Mouse (Mus musculus) heart, embryonic 12.5 days (tissue): ENCODE measurements around the gene Rabif. TPM values are rescaled to one million over a fixed set of nuclear protein-coding genes. Genes with fewer than 3 reads are reported as not detected.

ENCODE experiments used
- ATAC-seq: fragments of 200-750 bp; cut with Nextera tagmentation; 2 replicates; pipeline ENCODE4 v1.8.0; 2017; ENCODE audit warnings: moderate TSS enrichment, moderate library complexity; ENCODE audit not compliant: insufficient number of reproducible peaks, low FRiP score
- H3K27ac ChIP-seq: fragments of 300-500 bp; sonication (generic); 2 replicates; pipeline ENCODE4 v1.5.1; 2016; ENCODE audit warnings: mild to moderate bottlenecking, moderate library complexity; ENCODE audit not compliant: poor library complexity, severe bottlenecking
- H3K27me3 ChIP-seq: fragments of 300-500 bp; sonication (generic); replicated peaks from 2 replicates; pipeline ENCODE4 v1.6.1; 2016; ENCODE audit warnings: mild to moderate bottlenecking, moderate library complexity
- H3K36me3 ChIP-seq: fragments of 300-500 bp; sonication (generic); 2 replicates; pipeline ENCODE4 v1.6.1; 2016; ENCODE audit warnings: mild to moderate bottlenecking, moderate library complexity
- H3K4me1 ChIP-seq: fragments of 300-500 bp; sonication (generic); replicated peaks from 2 replicates; pipeline ENCODE4 v1.6.1; 2016; ENCODE audit warnings: mild to moderate bottlenecking
- H3K4me2 ChIP-seq: fragments of 300-500 bp; sonication (generic); 2 replicates; pipeline ENCODE4 v1.6.1; 2016; ENCODE audit warnings: mild to moderate bottlenecking, moderate library complexity
- H3K4me3 ChIP-seq: fragments of 300-500 bp; sonication (generic); 2 replicates; pipeline ENCODE4 v1.5.1; 2016; ENCODE audit warnings: mild to moderate bottlenecking
- H3K9ac ChIP-seq: fragments of 300-500 bp; sonication (generic); 2 replicates; pipeline ENCODE4 v1.6.1; 2016; ENCODE audit warnings: mild to moderate bottlenecking, moderate library complexity
- H3K9me3 ChIP-seq: fragments of 300-500 bp; sonication (generic); replicated peaks from 2 replicates; pipeline ENCODE4 v1.6.1; 2016; ENCODE audit warnings: mild to moderate bottlenecking, moderate library complexity
- WGBS: fragments of 180-500 bp; shearing (Covaris S2); methylation state at CpG from one replicate; pipeline ENCODE4 v1.1.7; 2016; 5-methylcytosine and 5-hydroxymethylcytosine counted together
- polyA plus RNA-seq: library from polyadenylated mRNA; unstranded; fragments of >200 nt; fragmentation: Nextera tagmentation; extraction: Ambion mirVana; gene quantifications from 2 replicates; pipeline ENCODE4 v1.2.1, GENCODE M21; 2016

Gene Rabif
- polyA plus RNA-seq, 1 experiment from 2014 or later, result 32.8 TPM

DNA sequence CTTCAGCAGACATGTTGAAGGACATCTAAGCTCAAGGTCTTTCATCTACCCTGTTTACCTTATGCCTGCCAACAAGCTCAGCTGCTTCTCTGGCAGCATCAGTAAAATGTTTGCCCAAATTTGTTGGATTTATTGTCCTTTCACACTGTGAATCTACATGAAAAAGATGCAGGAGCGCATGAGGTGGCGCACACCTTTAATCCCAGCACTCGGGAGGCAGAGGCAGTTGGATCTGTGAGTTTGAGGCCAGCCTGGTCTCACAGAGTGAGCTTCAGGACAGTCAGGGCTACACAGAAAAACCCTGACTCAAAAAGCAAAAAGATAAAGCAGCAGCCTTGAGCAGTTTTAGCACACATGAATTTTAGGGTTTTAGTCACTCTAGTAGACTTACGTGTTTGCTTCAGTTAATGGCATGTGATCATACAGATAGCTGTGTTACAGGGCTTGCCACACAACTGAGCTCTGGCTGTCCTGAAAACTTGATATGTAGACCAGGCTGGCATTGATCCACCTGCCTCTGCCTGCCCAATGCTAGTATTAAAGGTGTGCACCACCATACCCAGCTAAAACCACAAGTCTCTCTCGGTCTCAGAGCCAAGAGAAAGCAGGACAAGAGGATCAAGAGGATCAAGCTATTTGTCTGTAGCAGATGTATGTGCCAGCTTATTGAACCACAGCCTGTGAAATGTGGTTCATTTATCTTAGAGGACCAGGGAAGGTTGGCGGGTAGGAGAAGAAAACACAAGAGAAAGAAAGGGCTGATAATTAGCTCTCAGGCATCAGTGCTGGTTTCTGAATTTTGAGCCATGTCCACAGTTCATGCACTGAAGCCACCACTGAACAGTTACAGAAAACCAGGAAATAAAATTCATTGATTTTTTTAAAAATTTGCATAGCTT lies 3.3 kb upstream of the Rabif start:
- 93% methylated on average over 6 of the region's 6 CpGs for WGBS
- peaks cover 30% of the 10 kb centered on the region for H3K36me3 ChIP-seq

DNA sequence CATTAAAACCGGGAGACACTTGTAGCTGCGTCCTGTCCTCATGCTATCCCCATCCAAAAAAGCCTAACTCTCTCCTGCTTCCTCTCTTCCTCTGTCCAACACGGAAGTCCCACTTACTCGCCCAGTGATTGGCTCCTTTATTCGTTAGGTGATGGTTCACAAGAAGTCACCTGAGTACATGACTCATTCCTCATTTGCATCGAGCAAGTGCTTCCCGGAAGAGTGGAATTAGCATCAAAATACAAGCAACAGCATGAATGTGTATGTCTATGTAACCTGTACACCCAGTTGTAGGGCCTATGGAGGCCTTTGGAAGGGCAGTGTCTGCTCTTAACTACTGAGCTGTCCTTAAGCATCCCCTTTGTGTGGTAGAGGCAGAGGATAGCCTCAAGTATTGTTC lies 2.2 kb upstream of the Rabif start:
- Histone ChIP-seq H3K4me2 (no peak overlapping the region), H3K27ac (no peak overlapping the region), H3K4me1 (peaks cover 8% of the 10 kb centered on the region; the same call in 1 of the 2 replicates), H3K27me3 (no peaks in the 10 kb centered on the region), H3K9ac (no peak overlapping the region), H3K36me3 (peaks cover 30% of the 10 kb centered on the region), H3K9me3 (no peaks in the 10 kb centered on the region), H3K4me3 (no peak overlapping the region)
- ATAC-seq, result no peak
- 75% methylated on average over 7 of the region's 7 CpGs for WGBS

More for the DNA sequence above, 3.3 kb upstream of the Rabif start:
- Histone ChIP-seq H3K4me2 (no peak overlapping the region), H3K27me3 (no peaks in the 10 kb centered on the region), H3K9me3 (no peaks in the 10 kb centered on the region), H3K27ac (no peak overlapping the region), H3K4me3 (no peak overlapping the region), H3K9ac (no peak overlapping the region), H3K4me1 (peaks cover 8% of the 10 kb centered on the region; the same call in 1 of the 2 replicates)
- no peak for ATAC-seq

DNA sequence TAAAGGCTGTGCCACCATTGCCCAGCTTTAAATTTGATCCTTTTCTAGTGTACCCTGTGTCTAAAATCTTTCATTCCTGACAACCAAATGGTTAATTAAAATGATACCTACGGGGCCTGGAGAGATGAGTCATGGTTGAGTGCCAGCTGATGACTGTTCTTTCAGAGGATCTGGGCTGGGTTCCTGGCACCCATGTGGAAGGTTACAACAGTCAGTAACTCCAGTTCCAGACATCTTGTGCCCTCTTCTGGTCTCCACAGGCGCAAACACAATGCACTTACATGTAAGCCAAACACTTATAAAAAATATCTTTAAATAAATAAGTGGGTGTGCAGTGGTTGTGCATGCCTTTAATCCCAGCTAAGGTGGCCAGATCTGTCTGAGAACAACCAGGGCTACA lies 952 bp upstream of the Rabif start:
- Histone ChIP-seq H3K4me1 (peaks cover 8% of the 10 kb centered on the region; the same call in 1 of the 2 replicates), H3K4me3 (no peak overlapping the region), H3K9me3 (no peaks in the 10 kb centered on the region), H3K9ac (no peak overlapping the region), H3K4me2 (peak overlapping the region; percentile 75; the same call in 1 of the 2 replicates), H3K27ac (no peak overlapping the region), H3K36me3 (peaks cover 22% of the 10 kb centered on the region), H3K27me3 (no peaks in the 10 kb centered on the region)
- 83% methylated on average over 2 of the region's 2 CpGs for WGBS
- ATAC-seq, result no peak

DNA sequence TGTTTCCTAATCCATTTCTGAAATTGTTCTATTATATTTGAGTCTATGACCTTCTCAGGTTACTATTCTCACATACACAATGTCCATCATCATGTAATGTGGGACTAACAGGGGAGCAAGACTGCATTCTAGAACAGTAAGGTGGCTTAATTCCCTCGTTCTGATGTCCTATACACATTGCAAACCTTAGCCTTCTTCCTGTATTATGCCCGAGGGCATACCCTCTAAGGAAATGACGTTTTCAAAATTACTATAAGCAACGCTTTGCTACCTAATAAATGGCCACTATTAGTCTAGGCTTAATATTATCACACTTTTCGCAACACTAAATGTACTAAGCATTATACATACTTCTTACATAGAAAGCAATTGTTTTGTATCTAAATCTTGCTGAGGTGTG lies 492 bp upstream of the Rabif start:
- Histone ChIP-seq H3K4me3 (peak overlapping the region; percentile 66), H3K4me1 (peaks cover 8% of the 10 kb centered on the region; the same call in 1 of the 2 replicates), H3K4me2 (peak overlapping the region; percentile 75), H3K9me3 (no peaks in the 10 kb centered on the region), H3K27ac (peak overlapping the region; percentile 93; the same call in 1 of the 2 replicates), H3K27me3 (no peaks in the 10 kb centered on the region), H3K9ac (peak overlapping the region; percentile 66; the same call in 1 of the 2 replicates), H3K36me3 (peaks cover 22% of the 10 kb centered on the region)
- no peak for ATAC-seq
- WGBS, result 18% methylated on average over 5 of the region's 5 CpGs

DNA sequence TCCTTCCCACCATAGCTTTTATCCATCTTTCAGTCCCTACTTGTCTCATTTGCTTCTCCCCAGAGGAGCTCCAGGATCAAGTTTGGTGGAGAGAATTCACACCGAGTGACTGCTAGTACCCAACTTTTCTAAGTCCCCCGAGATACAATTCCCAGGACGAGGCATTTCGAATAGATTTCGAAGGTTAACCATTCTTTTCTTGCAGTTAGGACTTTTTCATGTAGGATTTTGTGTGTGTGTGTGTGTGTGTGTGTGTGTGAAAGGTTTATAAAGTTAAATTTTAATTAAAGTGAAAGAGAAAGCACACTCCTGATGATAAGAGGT lies 730 bp downstream of the Rabif start:
- Histone ChIP-seq H3K36me3 (peaks cover 11% of the 10 kb centered on the region; the same call in 1 of the 2 replicates), H3K9me3 (no peaks in the 10 kb centered on the region), H3K4me3 (peak overlapping the region; percentile 66), H3K4me1 (peaks cover 8% of the 10 kb centered on the region; the same call in 1 of the 2 replicates), H3K27ac (peak overlapping the region; percentile 93), H3K4me2 (peak overlapping the region; percentile 75), H3K27me3 (no peaks in the 10 kb centered on the region), H3K9ac (peak overlapping the region; percentile 75)
- 19% methylated on average over 5 of the region's 5 CpGs for WGBS
- ATAC-seq, result no peak

DNA sequence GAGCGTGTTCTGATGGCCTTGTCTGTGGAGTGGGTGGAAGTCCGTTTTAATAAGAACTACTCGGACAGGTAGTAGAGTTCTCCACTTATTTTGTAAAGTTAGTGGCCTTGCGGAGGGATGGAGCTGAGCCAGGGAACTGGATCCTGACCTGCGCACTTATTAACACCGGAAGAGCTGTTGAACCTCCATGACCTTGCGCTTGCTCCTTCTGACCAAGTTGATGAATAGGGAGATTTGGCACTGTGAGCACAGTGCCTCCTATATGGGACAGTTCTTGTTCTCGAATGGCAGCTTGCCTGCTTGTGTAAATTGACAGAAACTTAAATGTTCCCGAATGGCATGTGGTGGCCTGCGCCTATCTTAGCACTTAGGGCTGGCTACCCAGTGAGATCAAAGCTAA lies 1.5 kb downstream of the Rabif start:
- Histone ChIP-seq H3K4me3 (no peak overlapping the region), H3K27ac (no peak overlapping the region), H3K4me1 (peaks cover 8% of the 10 kb centered on the region; the same call in 1 of the 2 replicates), H3K4me2 (peak overlapping the region; percentile 75), H3K27me3 (no peaks in the 10 kb centered on the region), H3K9ac (no peak overlapping the region), H3K36me3 (peaks cover 11% of the 10 kb centered on the region), H3K9me3 (no peaks in the 10 kb centered on the region)
- ATAC-seq, result no peak
- WGBS, result 90% methylated on average over 10 of the region's 10 CpGs

DNA sequence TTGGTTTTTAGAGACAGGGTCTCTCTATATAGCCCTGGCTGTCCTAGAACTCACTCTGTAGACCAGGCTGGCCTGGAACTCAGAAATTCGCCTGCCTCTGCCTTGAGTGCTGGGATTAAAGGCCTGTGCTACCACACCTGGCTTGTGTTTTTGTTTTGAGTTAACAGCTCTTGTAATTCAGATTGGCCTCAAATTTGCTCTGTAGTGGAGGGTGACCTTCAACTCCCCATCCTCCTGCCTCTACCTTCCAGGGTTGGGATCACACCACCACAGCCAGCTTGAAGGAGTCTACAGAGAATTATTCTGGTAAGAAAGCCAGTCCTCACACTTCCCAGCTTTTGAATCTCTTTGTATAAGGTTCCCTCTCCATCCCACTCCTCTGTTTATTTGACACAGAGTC lies 6.5 kb downstream of the Rabif start:
- H3K4me1 ChIP-seq, result peaks cover 3% of the 10 kb centered on the region; the same call in 1 of the 2 replicates
- H3K36me3 ChIP-seq, result peaks cover 48% of the 10 kb centered on the region
- H3K9ac ChIP-seq, result no peak overlapping the region
- H3K4me2 ChIP-seq, result no peak overlapping the region
- H3K27ac ChIP-seq, result no peak overlapping the region
- H3K4me3 ChIP-seq, result no peak overlapping the region
- ATAC-seq, result no peak
- H3K27me3 ChIP-seq, result no peaks in the 10 kb centered on the region
- WGBS, result 81% methylated on average over 1 of the region's 1 CpGs
- no peaks in the 10 kb centered on the region for H3K9me3 ChIP-seq

DNA sequence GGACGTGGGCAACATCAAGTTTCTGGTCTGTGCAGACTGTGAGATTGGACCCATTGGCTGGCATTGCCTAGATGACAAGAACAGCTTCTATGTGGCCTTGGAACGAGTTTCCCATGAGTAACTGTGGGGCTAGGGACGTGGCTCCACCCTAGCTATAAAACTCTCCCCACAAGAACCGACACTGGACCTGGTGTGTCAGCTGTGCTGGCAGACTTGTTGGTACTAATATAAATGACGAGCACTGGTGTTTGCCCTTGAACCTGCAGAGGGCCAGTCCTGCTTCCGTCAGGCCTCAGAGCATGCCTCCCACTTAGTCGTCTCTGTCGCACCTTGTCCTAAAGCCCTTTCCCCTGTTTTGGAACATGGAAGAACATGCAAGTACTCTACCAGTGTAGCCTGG lies 11.8 kb downstream of the Rabif start:
- Histone ChIP-seq H3K27me3 (no peaks in the 10 kb centered on the region), H3K4me3 (no peak overlapping the region), H3K9ac (no peak overlapping the region), H3K27ac (no peak overlapping the region), H3K36me3 (peaks cover 66% of the 10 kb centered on the region), H3K4me2 (no peak overlapping the region), H3K9me3 (no peaks in the 10 kb centered on the region), H3K4me1 (no peaks in the 10 kb centered on the region)
- WGBS, result 84% methylated on average over 8 of the region's 8 CpGs
- ATAC-seq, result no peak

DNA sequence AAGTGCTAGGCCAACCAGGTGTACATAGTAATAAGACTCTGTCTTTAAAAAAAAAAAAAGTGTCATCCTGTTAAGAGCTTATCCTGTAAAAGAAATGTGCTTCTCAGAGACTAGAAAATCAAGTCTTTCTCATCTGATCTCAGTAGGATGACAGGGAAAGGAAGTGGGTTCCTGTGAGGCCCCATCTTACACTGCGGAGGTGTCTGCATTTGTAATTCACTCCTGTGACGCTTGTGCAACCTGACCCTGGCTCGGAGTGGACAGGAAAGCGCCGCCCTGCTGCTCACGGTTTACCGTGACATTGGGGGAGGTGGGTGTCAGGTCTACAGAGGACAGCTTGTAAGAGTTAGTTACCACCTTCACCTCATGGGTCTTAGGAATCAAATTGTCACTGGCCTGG lies 15.6 kb downstream of the Rabif start:
- Histone ChIP-seq H3K4me1 (peaks cover 14% of the 10 kb centered on the region), H3K9me3 (no peaks in the 10 kb centered on the region), H3K4me2 (no peak overlapping the region), H3K27ac (no peak overlapping the region), H3K4me3 (no peak overlapping the region), H3K36me3 (peaks cover 39% of the 10 kb centered on the region), H3K9ac (no peak overlapping the region), H3K27me3 (peaks cover 25% of the 10 kb centered on the region)
- 41% methylated on average over 7 of the region's 7 CpGs for WGBS
- no peak for ATAC-seq

DNA sequence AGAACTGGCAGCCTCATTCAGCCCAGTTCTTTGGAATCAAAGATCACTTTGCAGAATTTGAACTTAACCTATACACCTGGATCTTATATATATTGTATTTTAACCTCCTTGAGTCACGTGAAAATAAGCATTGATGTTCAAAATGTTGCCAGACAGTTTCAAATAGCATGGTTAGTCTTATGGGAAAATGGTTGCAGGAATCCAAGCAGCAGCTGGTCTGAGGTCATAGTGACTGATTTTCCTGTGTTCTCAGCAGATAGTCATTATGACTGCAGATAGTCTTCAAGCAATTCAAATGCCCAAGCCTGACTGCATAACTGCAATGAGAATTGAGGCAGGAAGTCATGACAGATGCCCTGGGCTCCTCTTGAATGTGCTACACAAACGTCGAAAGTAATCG lies 17.7 kb downstream of the Rabif start:
- Histone ChIP-seq H3K36me3 (peaks cover 20% of the 10 kb centered on the region), H3K27me3 (peaks cover 25% of the 10 kb centered on the region), H3K4me1 (peaks cover 31% of the 10 kb centered on the region), H3K27ac (no peak overlapping the region), H3K9ac (no peak overlapping the region), H3K9me3 (no peaks in the 10 kb centered on the region), H3K4me3 (no peak overlapping the region), H3K4me2 (no peak overlapping the region)
- 63% methylated on average over 4 of the region's 4 CpGs for WGBS
- ATAC-seq, result no peak

DNA sequence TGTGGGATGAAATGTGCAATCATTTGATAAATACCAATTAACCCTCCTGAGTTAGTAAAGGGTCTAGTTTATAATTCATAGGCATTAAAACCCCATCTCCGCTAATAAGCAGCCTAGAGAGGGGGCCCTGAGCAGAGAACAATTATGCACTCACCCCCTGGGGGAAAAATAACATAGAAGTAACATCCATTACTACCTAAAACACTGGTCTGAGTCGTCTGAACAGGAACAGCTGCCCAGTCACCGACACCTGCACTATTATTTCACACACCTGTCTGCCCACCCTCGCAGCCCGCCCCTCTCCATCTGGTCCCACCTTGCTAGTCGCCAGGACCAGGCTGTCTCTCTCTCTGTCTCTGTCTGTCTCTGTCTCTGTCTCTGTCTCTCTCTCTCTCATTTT lies 18.1 kb downstream of the Rabif start:
- 53% methylated on average over 6 of the region's 6 CpGs for WGBS
- peak overlapping the region; percentile 92 for H3K4me2 ChIP-seq
- H3K27me3 ChIP-seq, result peaks cover 25% of the 10 kb centered on the region
- H3K9me3 ChIP-seq, result no peaks in the 10 kb centered on the region
- peaks cover 31% of the 10 kb centered on the region for H3K4me1 ChIP-seq
- no peak overlapping the region for H3K9ac ChIP-seq
- H3K36me3 ChIP-seq, result peaks cover 16% of the 10 kb centered on the region
- ATAC-seq, result no peak
- H3K27ac ChIP-seq, result no peak overlapping the region
- H3K4me3 ChIP-seq, result no peak overlapping the region
